22 mouse cellular contexts compared by ENCODE assay signal in genomic region chr19:37521434-37521781, GRCm38 (mm10). TPM values are rescaled to one million over a fixed set of nuclear protein-coding genes. Genes with fewer than 3 reads are reported as not detected.
DNase-seq lines count a peak whose midpoint lies in the region; ATAC-seq and TF ChIP-seq lines count a peak whose summit lies in the region.
"Had no signal": no experiment of that assay in that cellular context is flagged by ENCODE, and none has a peak within 500 bp of the region (broad histone marks: within the 10 kb centered on the region; RNA-seq: fewer than 3 reads in every experiment).

No protein-coding gene starts in this region.

- no peak for DNase-seq in liver, embryonic 13.5 days
- DNase-seq in liver, postnatal 0 days = no peak
- peak; percentile 41 for DNase-seq in midbrain, embryonic 11.5 days (ENCODE audit: low spot score, missing footprints)
- DNase-seq in frontal cortex, postnatal 25 days (ENCODE audit: low spot score in 2 of 2) = no peak
- DNase-seq: adrenal gland, postnatal 10 days; B cell, adult 2 months; cerebellum, adult 11 months; cerebellum, adult 9-10 months; cerebellum, postnatal 36 days; kidney, adult 8-10 months; lung, postnatal 36 days; spleen, adult 18-20 months; thymus, postnatal 25 days had no signal

- peaks cover 69% of the 10 kb centered on the region for H3K4me1 ChIP-seq in liver, embryonic 13.5 days (replicated peaks)
- peaks cover 24% of the 10 kb centered on the region for H3K4me1 ChIP-seq in liver, postnatal 0 days (ENCODE audit: insufficient read depth)
- H3K4me1 ChIP-seq in midbrain, embryonic 11.5 days (ENCODE audit: control insufficient read depth, insufficient read depth, low read length) = no peaks in the 10 kb centered on the region
- no peaks in the 10 kb centered on the region for H3K4me1 ChIP-seq in midbrain, embryonic 16.5 days (ENCODE audit: control insufficient read depth, insufficient read depth, low read length)
- H3K4me1 ChIP-seq in liver, embryonic 15.5 days (replicated peaks) = peaks cover 51% of the 10 kb centered on the region
- H3K4me1 ChIP-seq: midbrain, embryonic 15.5 days had no signal

- peak; percentile 39; the same call in 1 of the 2 replicates for ATAC-seq in liver, embryonic 13.5 days (ENCODE audit: low read depth)
- ATAC-seq in liver, postnatal 0 days = no peak
- no peak for ATAC-seq in midbrain, embryonic 11.5 days (ENCODE audit: low FRiP score)
- ATAC-seq in midbrain, embryonic 16.5 days = no peak
- 0 out of 2 replicates have a peak, but pooled peaks have one; percentile 29 for ATAC-seq in liver, embryonic 15.5 days (ENCODE audit: insufficient read depth)
- ATAC-seq in cerebellum, adult (ENCODE audit: insufficient number of reproducible peaks, low FRiP score, low TSS enrichment) = no peak
- ATAC-seq: forebrain, embryonic 16.5 days; intestine, embryonic 16.5 days; midbrain, embryonic 15.5 days; Patski had no signal

- H3K27ac ChIP-seq in liver, embryonic 13.5 days = no peak overlapping the region
- H3K27ac ChIP-seq in liver, postnatal 0 days (ENCODE audit: low read depth) = no peak overlapping the region
- no peak overlapping the region for H3K27ac ChIP-seq in midbrain, embryonic 11.5 days (ENCODE audit: low read depth, low read length)
- H3K27ac ChIP-seq in midbrain, embryonic 16.5 days (ENCODE audit: low read length) = no peak overlapping the region
- no peak overlapping the region for H3K27ac ChIP-seq in liver, embryonic 15.5 days (replicated peaks)
- H3K27ac ChIP-seq: embryonic facial prominence, embryonic 12.5 days; hindbrain, embryonic 13.5 days; midbrain, embryonic 15.5 days had no signal

- no peak for TF ChIP-seq CTCF in liver, postnatal 0 days (IDR thresholded peaks at IDR 0.05; ENCODE audit: low read depth)

- no peaks in the 10 kb centered on the region for H3K36me3 ChIP-seq in liver, embryonic 13.5 days
- H3K36me3 ChIP-seq in liver, postnatal 0 days (replicated peaks; ENCODE audit: insufficient read depth, low read length) = no peaks in the 10 kb centered on the region
- H3K36me3 ChIP-seq in midbrain, embryonic 11.5 days (ENCODE audit: control insufficient read depth, insufficient read depth, low read length) = no peaks in the 10 kb centered on the region
- H3K36me3 ChIP-seq in midbrain, embryonic 16.5 days (ENCODE audit: control insufficient read depth, insufficient read depth, low read length) = no peaks in the 10 kb centered on the region
- no peaks in the 10 kb centered on the region for H3K36me3 ChIP-seq in liver, embryonic 15.5 days (replicated peaks)
- H3K36me3 ChIP-seq: embryonic facial prominence, embryonic 12.5 days; hindbrain, embryonic 13.5 days; midbrain, embryonic 15.5 days had no signal

- no peaks in the 10 kb centered on the region for H3K9me3 ChIP-seq in liver, embryonic 13.5 days (replicated peaks)
- no peaks in the 10 kb centered on the region for H3K9me3 ChIP-seq in liver, postnatal 0 days (ENCODE audit: low read length)
- H3K9me3 ChIP-seq in midbrain, embryonic 11.5 days (ENCODE audit: control insufficient read depth, low read length) = no peaks in the 10 kb centered on the region
- H3K9me3 ChIP-seq in midbrain, embryonic 16.5 days (replicated peaks; ENCODE audit: control insufficient read depth, low read length, poor library complexity, severe bottlenecking) = no peaks in the 10 kb centered on the region
- H3K9me3 ChIP-seq in liver, embryonic 15.5 days (replicated peaks) = no peaks in the 10 kb centered on the region
- H3K9me3 ChIP-seq: embryonic facial prominence, embryonic 12.5 days; hindbrain, embryonic 13.5 days; midbrain, embryonic 15.5 days had no signal

- WGBS in liver, embryonic 13.5 days (ENCODE audit: insufficient replicate concordance) = 11% methylated on average over 2 of the region's 2 CpGs
- 43% methylated on average over 2 of the region's 2 CpGs for WGBS in liver, postnatal 0 days (ENCODE audit: insufficient replicate concordance)
- 78% methylated on average over 2 of the region's 2 CpGs for WGBS in midbrain, embryonic 11.5 days
- WGBS in midbrain, embryonic 16.5 days = 61% methylated on average over 2 of the region's 2 CpGs
- 8% methylated on average over 2 of the region's 2 CpGs for WGBS in liver, embryonic 15.5 days (ENCODE audit: insufficient replicate concordance)

- no peak overlapping the region for H3K9ac ChIP-seq in liver, embryonic 13.5 days
- H3K9ac ChIP-seq in liver, postnatal 0 days (replicated peaks) = no peak overlapping the region
- H3K9ac ChIP-seq in midbrain, embryonic 11.5 days (ENCODE audit: low read length) = no peak overlapping the region
- H3K9ac ChIP-seq in midbrain, embryonic 16.5 days (ENCODE audit: low read depth, low read length) = no peak overlapping the region
- no peak overlapping the region for H3K9ac ChIP-seq in liver, embryonic 15.5 days
- H3K9ac ChIP-seq: embryonic facial prominence, embryonic 12.5 days; hindbrain, embryonic 13.5 days; midbrain, embryonic 15.5 days had no signal

- no peak overlapping the region for H3K4me3 ChIP-seq in liver, embryonic 13.5 days (replicated peaks)
- H3K4me3 ChIP-seq in liver, postnatal 0 days (ENCODE audit: low read depth, low read length) = no peak overlapping the region
- no peak overlapping the region for H3K4me3 ChIP-seq in midbrain, embryonic 11.5 days (ENCODE audit: low read depth, low read length)
- H3K4me3 ChIP-seq in midbrain, embryonic 16.5 days (ENCODE audit: low read depth, low read length) = no peak overlapping the region
- no peak overlapping the region for H3K4me3 ChIP-seq in liver, embryonic 15.5 days (replicated peaks)
- H3K4me3 ChIP-seq: embryonic facial prominence, embryonic 12.5 days; hindbrain, embryonic 13.5 days; midbrain, embryonic 15.5 days had no signal

- TF ChIP-seq EP300 in liver, postnatal 0 days (IDR thresholded peaks at IDR 0.05; ENCODE audit: low read depth) = no peak

- no peak overlapping the region for H3K4me2 ChIP-seq in liver, embryonic 13.5 days
- no peak overlapping the region for H3K4me2 ChIP-seq in liver, postnatal 0 days (ENCODE audit: low read depth, low read length)
- no peak overlapping the region for H3K4me2 ChIP-seq in midbrain, embryonic 11.5 days
- no peak overlapping the region for H3K4me2 ChIP-seq in midbrain, embryonic 16.5 days (ENCODE audit: low read length)
- no peak overlapping the region for H3K4me2 ChIP-seq in liver, embryonic 15.5 days
- H3K4me2 ChIP-seq: embryonic facial prominence, embryonic 12.5 days; hindbrain, embryonic 13.5 days; midbrain, embryonic 15.5 days had no signal

- no peaks in the 10 kb centered on the region for H3K27me3 ChIP-seq in liver, embryonic 13.5 days
- no peaks in the 10 kb centered on the region for H3K27me3 ChIP-seq in liver, postnatal 0 days (ENCODE audit: insufficient read depth, low read length)
- H3K27me3 ChIP-seq in midbrain, embryonic 11.5 days (ENCODE audit: control insufficient read depth, insufficient read depth, low read length) = no peaks in the 10 kb centered on the region
- no peaks in the 10 kb centered on the region for H3K27me3 ChIP-seq in midbrain, embryonic 16.5 days (ENCODE audit: control insufficient read depth, insufficient read depth, low read depth, low read length)
- peaks cover 6% of the 10 kb centered on the region; the same call in 1 of the 2 replicates for H3K27me3 ChIP-seq in liver, embryonic 15.5 days
- H3K27me3 ChIP-seq: embryonic facial prominence, embryonic 12.5 days; midbrain, embryonic 15.5 days; Patski had no signal

RNA-seq across cellular contexts. Expression of gene Exoc6, which starts 28.8 kb away (rescaled TPM):
- 34.3 and 41.6 TPM in 2 replicates for polyA plus RNA-seq in liver, embryonic 13.5 days (2015; fragmentation: Nextera tagmentation; extraction: Ambion mirVana)
- polyA plus RNA-seq in liver, postnatal 0 days (2015; fragmentation: Nextera tagmentation; extraction: Ambion mirVana) = 15.2 and 18.9 TPM in 2 replicates
- 8.6 and 9.6 TPM in 2 replicates for polyA plus RNA-seq in midbrain, embryonic 11.5 days (2014; fragmentation: Nextera tagmentation; extraction: Ambion mirVana)
- polyA plus RNA-seq in midbrain, embryonic 16.5 days (2015; fragmentation: Nextera tagmentation; extraction: Ambion mirVana) = 26.0 and 27.8 TPM in 2 replicates
- 27.2 and 27.5 TPM in 2 replicates for polyA plus RNA-seq in liver, embryonic 15.5 days (2015; fragmentation: Nextera tagmentation; extraction: Ambion mirVana)

Comparison
In these comparisons a context has a peak if more than half of its experiments do, and no peak if none do; other contexts are left out.
1. ATAC-seq: peak in liver, embryonic 13.5 days (single experiment) and liver, embryonic 15.5 days (single experiment); none in liver, postnatal 0 days (single experiment), midbrain, embryonic 11.5 days (single experiment), midbrain, embryonic 16.5 days (single experiment) and cerebellum, adult (single experiment).